Mouse (Mus musculus): ENCODE measurements around the gene Cdk1.

The Cdk1 gene

GRCm38 (mm10) chr10:69304819-69305218, 47.9 kb downstream of the Cdk1 start:
- no peak for DNase-seq

GRCm38 (mm10) chr10:69302667-69303066, 50.1 kb downstream of the Cdk1 start:
- DNase-seq = no peak

- DNase-seq = no peak
Observed at GRCm38 (mm10) chr10:69299985-69300384, 52.8 kb downstream of the Cdk1 start.

- DNase-seq = no peak
Observed at GRCm38 (mm10) chr10:69295919-69296318, 56.8 kb downstream of the Cdk1 start.

GRCm38 (mm10) chr10:69290736-69291135, 62.0 kb downstream of the Cdk1 start:
- no peak for DNase-seq

GRCm38 (mm10) chr10:69288720-69289119, 64.0 kb downstream of the Cdk1 start:
- DNase-seq = no peak

GRCm38 (mm10) chr10:69288086-69288485, 64.7 kb downstream of the Cdk1 start:
- no peak for DNase-seq

GRCm38 (mm10) chr10:69286939-69287338, 65.8 kb downstream of the Cdk1 start:
- DNase-seq = no peak
